Mouse (Mus musculus) intestine, embryonic 16.5 days (tissue): ENCODE measurements around the gene Rfx8. TPM values are rescaled to one million over a fixed set of nuclear protein-coding genes. Genes with fewer than 3 reads are reported as not detected.

Experiments
- ATAC-seq: fragments of 200-750 bp; cut with Nextera tagmentation; 2 replicates; pipeline ENCODE4 v1.8.0; 2017; ENCODE audit warnings: moderate TSS enrichment, moderate library complexity
- H3K27ac ChIP-seq: fragments of 300-500 bp; sonication (generic); 2 replicates; pipeline ENCODE4 v1.5.1; 2014; ENCODE audit warnings: mild to moderate bottlenecking, low read length
- H3K27me3 ChIP-seq: fragments of 300-500 bp; sonication (generic); replicated peaks from 2 replicates; pipeline ENCODE4 v1.6.1; 2014; ENCODE audit warnings: low read length, control low read depth, mixed read lengths; ENCODE audit not compliant: control insufficient read depth, insufficient read depth
- H3K36me3 ChIP-seq: fragments of 300-500 bp; sonication (generic); 2 replicates; pipeline ENCODE4 v1.6.1; 2014; ENCODE audit warnings: low read length, control low read depth; ENCODE audit not compliant: control insufficient read depth, insufficient read depth
- H3K4me1 ChIP-seq: fragments of 300-500 bp; sonication (generic); 2 replicates; pipeline ENCODE4 v1.6.1; 2014; ENCODE audit warnings: low read length, control low read depth, mixed read lengths; ENCODE audit not compliant: control insufficient read depth, insufficient read depth
- H3K4me2 ChIP-seq: fragments of 300-500 bp; sonication (generic); 2 replicates; pipeline ENCODE4 v1.6.1; 2014; ENCODE audit warnings: low read depth, low read length, control low read depth
- H3K4me3 ChIP-seq: fragments of 300-500 bp; sonication (generic); 2 replicates; pipeline ENCODE4 v1.5.1; 2014; ENCODE audit warnings: mild to moderate bottlenecking, low read length
- H3K9ac ChIP-seq: fragments of 300-500 bp; sonication (generic); 2 replicates; pipeline ENCODE4 v1.6.1; 2014; ENCODE audit warnings: low read depth, low read length
- H3K9me3 ChIP-seq: fragments of 300-500 bp; sonication (generic); 2 replicates; pipeline ENCODE4 v1.6.1; 2016; ENCODE audit warnings: low read length, control low read depth; ENCODE audit not compliant: control insufficient read depth
- WGBS: fragments of 180-500 bp; shearing (Covaris S2); extraction: QIAGEN DNeasy Blood & Tissue Kit; methylation state at CpG from one replicate; pipeline ENCODE4 v1.1.7; 2014; 5-methylcytosine and 5-hydroxymethylcytosine counted together
- polyA plus RNA-seq: library from polyadenylated mRNA; unstranded; fragments of >200 nt; fragmentation: Nextera tagmentation; extraction: Ambion mirVana; gene quantifications from 2 replicates; pipeline ENCODE4 v1.2.1, GENCODE M21; 2015

The Rfx8 gene
- polyA plus RNA-seq, 1 experiment from 2014 or later = 0.18 TPM

GRCm38 (mm10) chr1:39729919-39730318, 9.1 kb upstream of the Rfx8 start:
- no peak overlapping the region for H3K9ac ChIP-seq
- H3K36me3 ChIP-seq = no peaks in the 10 kb centered on the region
- no peak overlapping the region for H3K4me2 ChIP-seq
- no peak overlapping the region for H3K27ac ChIP-seq
- H3K4me1 ChIP-seq = no peaks in the 10 kb centered on the region
- 80% methylated on average over 6 of the region's 6 CpGs for WGBS
- H3K27me3 ChIP-seq = no peaks in the 10 kb centered on the region
- no peaks in the 10 kb centered on the region for H3K9me3 ChIP-seq
- no peak overlapping the region for H3K4me3 ChIP-seq
- ATAC-seq = no peak

DNA sequence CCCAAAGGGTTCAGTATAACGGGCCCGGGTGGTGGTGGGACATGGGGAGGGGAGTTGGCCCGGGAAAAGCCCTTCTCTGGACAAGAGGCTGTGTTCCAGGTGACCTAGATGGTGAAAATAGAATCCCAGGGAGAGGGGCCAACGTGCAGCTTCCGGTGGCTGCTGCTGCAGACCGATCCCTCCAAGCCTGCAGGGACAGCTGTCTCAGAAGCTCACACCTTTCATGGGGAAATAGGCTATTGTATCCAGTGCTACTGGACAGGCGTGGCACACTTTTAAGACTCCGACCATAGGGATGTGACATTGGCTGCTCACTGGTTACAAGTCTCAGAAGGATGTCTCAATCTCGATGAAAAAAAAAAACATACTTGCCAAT, 542 bp upstream of the Rfx8 start:
- 30% methylated on average over 9 of the region's 9 CpGs for WGBS
- Histone ChIP-seq H3K9ac (peak overlapping the region; percentile 79), H3K9me3 (no peaks in the 10 kb centered on the region), H3K27me3 (no peaks in the 10 kb centered on the region), H3K4me3 (peak overlapping the region; percentile 59; the same call in 1 of the 2 replicates), H3K4me2 (peak overlapping the region; percentile 99), H3K36me3 (no peaks in the 10 kb centered on the region), H3K27ac (no peak overlapping the region), H3K4me1 (peaks cover 10% of the 10 kb centered on the region; the same call in 1 of the 2 replicates)
- ATAC-seq = 0 out of 2 replicates have a peak, but pooled peaks have one; percentile 26

DNA sequence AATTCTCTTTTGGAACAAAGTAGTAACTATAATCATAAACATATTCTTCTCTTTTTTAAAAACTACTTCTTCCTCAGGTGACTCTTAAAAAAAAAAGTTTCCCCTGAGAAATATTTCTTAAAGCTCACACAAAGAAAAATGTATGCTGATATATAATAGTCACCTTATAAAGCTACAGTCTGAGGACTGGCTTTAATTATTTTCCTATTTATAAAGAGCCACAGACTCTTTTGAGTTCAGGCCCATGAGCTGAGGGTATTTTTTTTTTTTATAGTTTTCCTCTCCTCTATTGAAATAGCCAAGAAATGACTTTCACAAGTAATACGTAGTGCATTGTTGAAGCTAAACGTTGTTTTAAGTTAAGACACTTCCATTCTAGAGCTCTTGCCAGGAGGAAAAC, 611 bp downstream of the Rfx8 start:
- H3K9ac ChIP-seq = peak overlapping the region; percentile 79; the same call in 1 of the 2 replicates
- 0 out of 2 replicates have a peak overlapping the region, but pooled peaks have one; percentile 11 for H3K27ac ChIP-seq
- peak overlapping the region; percentile 59; the same call in 1 of the 2 replicates for H3K4me3 ChIP-seq
- no peak for ATAC-seq
- H3K27me3 ChIP-seq = no peaks in the 10 kb centered on the region
- no peaks in the 10 kb centered on the region for H3K9me3 ChIP-seq
- H3K36me3 ChIP-seq = no peaks in the 10 kb centered on the region
- H3K4me2 ChIP-seq = peak overlapping the region; percentile 99
- 34% methylated on average over 2 of the region's 2 CpGs for WGBS
- peaks cover 10% of the 10 kb centered on the region; the same call in 1 of the 2 replicates for H3K4me1 ChIP-seq

- 90% methylated on average over 7 of the region's 7 CpGs for WGBS
Measured at GRCm38 (mm10) chr1:39715551-39715950, 5.2 kb downstream of the Rfx8 start.

DNA sequence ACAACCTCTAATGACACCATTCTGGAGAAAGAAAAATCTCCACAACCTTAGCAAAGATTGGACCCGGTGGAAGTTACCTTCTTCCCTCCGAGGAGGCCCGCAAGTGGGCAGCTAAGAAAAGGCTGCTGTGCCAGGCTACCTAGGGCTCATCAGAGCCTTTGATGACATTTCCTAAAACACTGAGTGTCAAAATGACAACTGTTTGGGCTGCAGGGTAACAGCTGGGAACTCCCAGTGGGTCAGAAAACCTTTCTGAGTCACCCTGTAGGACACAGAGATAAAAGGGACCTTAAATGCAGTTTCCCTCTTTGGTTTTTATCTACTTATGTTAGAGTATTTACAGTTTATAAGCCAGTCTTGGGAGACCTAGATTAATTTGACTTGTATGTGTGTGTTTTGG, 6.1 kb downstream of the Rfx8 start:
- no peak overlapping the region for H3K4me3 ChIP-seq
- 74% methylated on average over 3 of the region's 3 CpGs for WGBS
- no peaks in the 10 kb centered on the region for H3K27me3 ChIP-seq
- no peak for ATAC-seq
- H3K4me2 ChIP-seq = no peak overlapping the region
- peak overlapping the region; percentile 79 for H3K27ac ChIP-seq
- H3K9ac ChIP-seq = no peak overlapping the region
- no peaks in the 10 kb centered on the region for H3K9me3 ChIP-seq
- H3K36me3 ChIP-seq = no peaks in the 10 kb centered on the region
- H3K4me1 ChIP-seq = 0 out of 2 replicates have a peak, but pooled peaks cover 3% of the 10 kb centered on the region

More at GRCm38 (mm10) chr1:39715551-39715950, 5.2 kb downstream of the Rfx8 start:
- Histone ChIP-seq H3K4me1 (0 out of 2 replicates have a peak, but pooled peaks cover 5% of the 10 kb centered on the region), H3K27ac (no peak overlapping the region), H3K4me3 (no peak overlapping the region), H3K36me3 (no peaks in the 10 kb centered on the region), H3K4me2 (no peak overlapping the region), H3K9me3 (no peaks in the 10 kb centered on the region), H3K27me3 (no peaks in the 10 kb centered on the region), H3K9ac (no peak overlapping the region)
- ATAC-seq = no peak

- Histone ChIP-seq H3K4me1 (0 out of 2 replicates have a peak, but pooled peaks cover 3% of the 10 kb centered on the region), H3K36me3 (no peaks in the 10 kb centered on the region), H3K4me2 (no peak overlapping the region), H3K9ac (no peak overlapping the region), H3K27ac (peak overlapping the region; percentile 79), H3K9me3 (no peaks in the 10 kb centered on the region), H3K4me3 (no peak overlapping the region), H3K27me3 (no peaks in the 10 kb centered on the region)
- peak; percentile 80 for ATAC-seq
- 53% methylated on average over 16 of the region's 16 CpGs for WGBS
Measured at GRCm38 (mm10) chr1:39713842-39714658, 6.7 kb downstream of the Rfx8 start.

DNA sequence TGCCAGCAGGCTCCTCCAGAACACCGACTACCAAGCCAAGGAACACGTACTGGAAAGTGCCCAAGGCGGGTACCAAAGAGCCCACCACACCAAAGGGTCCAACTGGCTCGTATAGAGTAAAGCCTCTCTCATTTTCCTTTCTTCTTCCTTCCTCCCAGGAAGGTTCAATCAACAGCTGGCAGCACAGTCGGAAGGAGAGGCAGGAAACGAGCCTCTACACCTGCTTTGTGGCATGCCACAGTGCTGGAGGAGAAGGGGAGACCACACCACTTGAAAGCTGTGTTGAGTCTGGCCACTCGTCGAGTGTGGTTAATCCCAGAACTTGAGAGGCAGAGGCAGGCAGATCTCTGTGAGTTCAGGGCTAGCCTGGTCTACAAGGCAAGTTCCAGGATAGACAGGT, 7.5 kb downstream of the Rfx8 start:
- Histone ChIP-seq H3K4me2 (no peak overlapping the region), H3K4me1 (0 out of 2 replicates have a peak, but pooled peaks cover 3% of the 10 kb centered on the region), H3K9me3 (no peaks in the 10 kb centered on the region), H3K27me3 (no peaks in the 10 kb centered on the region), H3K27ac (peak overlapping the region; percentile 59), H3K4me3 (no peak overlapping the region), H3K36me3 (no peaks in the 10 kb centered on the region), H3K9ac (no peak overlapping the region)
- WGBS = 86% methylated on average over 8 of the region's 8 CpGs
- no peak for ATAC-seq

DNA sequence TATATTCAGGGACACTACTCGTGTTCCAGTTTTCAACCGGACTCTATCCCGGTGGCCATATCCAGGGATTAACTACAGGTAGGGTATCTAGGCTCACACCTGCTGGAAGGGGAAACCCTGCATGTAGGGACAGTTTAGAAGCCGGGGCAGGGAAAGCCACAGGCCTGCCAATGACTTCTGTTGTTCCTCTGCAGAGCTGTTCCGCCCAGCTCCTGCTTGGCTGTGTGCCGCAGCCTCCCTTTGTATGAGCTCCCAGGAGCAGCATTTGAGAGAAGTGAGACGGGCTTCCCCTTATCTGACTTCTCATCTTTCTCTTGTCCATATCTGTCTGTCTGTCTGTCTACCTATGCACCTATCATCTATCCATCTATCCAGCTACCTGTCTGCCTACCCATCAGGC, 8.5 kb downstream of the Rfx8 start:
- Histone ChIP-seq H3K4me3 (no peak overlapping the region), H3K27ac (no peak overlapping the region), H3K9ac (no peak overlapping the region), H3K27me3 (no peaks in the 10 kb centered on the region), H3K9me3 (no peaks in the 10 kb centered on the region), H3K4me1 (0 out of 2 replicates have a peak, but pooled peaks cover 3% of the 10 kb centered on the region), H3K4me2 (no peak overlapping the region), H3K36me3 (no peaks in the 10 kb centered on the region)
- 91% methylated on average over 7 of the region's 7 CpGs for WGBS
- no peak for ATAC-seq

DNA sequence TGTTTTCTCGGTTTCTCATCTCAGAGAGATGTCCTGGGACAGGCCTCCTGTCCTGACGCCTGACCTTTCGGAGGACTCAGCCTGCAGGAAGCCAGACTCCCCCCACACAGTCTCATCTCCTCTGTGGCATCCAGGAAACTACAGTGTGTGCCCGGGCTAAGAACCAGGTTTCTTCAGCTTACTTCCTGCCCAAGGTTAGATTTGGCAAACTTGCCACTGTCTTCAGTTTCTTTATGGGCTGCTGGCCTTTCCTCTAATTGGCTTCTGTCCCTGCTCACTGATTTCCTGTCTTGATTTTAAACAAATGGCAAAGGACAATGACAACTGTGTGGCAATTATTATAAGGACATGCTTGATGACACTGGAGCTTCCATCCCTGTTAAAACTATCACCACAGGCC, 10.2 kb downstream of the Rfx8 start:
- WGBS = 86% methylated on average over 4 of the region's 4 CpGs
- Histone ChIP-seq H3K4me1 (0 out of 2 replicates have a peak, but pooled peaks cover 3% of the 10 kb centered on the region), H3K36me3 (no peaks in the 10 kb centered on the region), H3K4me3 (no peak overlapping the region), H3K27ac (no peak overlapping the region), H3K4me2 (no peak overlapping the region), H3K9ac (no peak overlapping the region), H3K9me3 (no peaks in the 10 kb centered on the region), H3K27me3 (no peaks in the 10 kb centered on the region)
- ATAC-seq = no peak
